Mouse (Mus musculus) midbrain, embryonic 11.5 days (tissue): ENCODE results near the gene Cpa2. TPM values are rescaled to one million over a fixed set of nuclear protein-coding genes. Genes with fewer than 3 reads are reported as not detected.

ENCODE experiments used
- ATAC-seq: fragments of 200-750 bp; cut with Nextera tagmentation; 2 replicates; pipeline ENCODE4 v1.8.0; 2017; ENCODE audit warnings: moderate TSS enrichment, moderate library complexity; ENCODE audit not compliant: low FRiP score
- DNase-seq: peaks from one replicate; pipeline ENCODE4 v3.0.0; 2015; ENCODE audit warnings: low spot score; ENCODE audit errors: missing footprints
- H3K27ac ChIP-seq: fragments of 300-500 bp; sonication (generic); 2 replicates; pipeline ENCODE4 v1.5.1; 2014; ENCODE audit warnings: low read depth, low read length
- H3K27me3 ChIP-seq: fragments of 300-500 bp; sonication (generic); 2 replicates; pipeline ENCODE4 v1.6.1; 2014; ENCODE audit warnings: mild to moderate bottlenecking, low read length, moderate library complexity, mixed read lengths; ENCODE audit not compliant: control insufficient read depth, insufficient read depth
- H3K36me3 ChIP-seq: fragments of 300-500 bp; sonication (generic); 2 replicates; pipeline ENCODE4 v1.6.1; 2014; ENCODE audit warnings: mild to moderate bottlenecking, low read length, moderate library complexity, mixed read lengths; ENCODE audit not compliant: control insufficient read depth, insufficient read depth
- H3K4me1 ChIP-seq: fragments of 300-500 bp; sonication (generic); 2 replicates; pipeline ENCODE4 v1.6.1; 2014; ENCODE audit warnings: low read length; ENCODE audit not compliant: control insufficient read depth, insufficient read depth
- H3K4me2 ChIP-seq: fragments of 300-500 bp; sonication (generic); 2 replicates; pipeline ENCODE4 v1.6.1; 2014; ENCODE audit warnings: mild to moderate bottlenecking, moderate library complexity
- H3K4me3 ChIP-seq: fragments of 300-500 bp; sonication (generic); 2 replicates; pipeline ENCODE4 v1.5.1; 2014; ENCODE audit warnings: low read depth, low read length
- H3K9ac ChIP-seq: fragments of 300-500 bp; sonication (generic); 2 replicates; pipeline ENCODE4 v1.6.1; 2014; ENCODE audit warnings: low read length
- H3K9me3 ChIP-seq: fragments of 300-500 bp; sonication (generic); 2 replicates; pipeline ENCODE4 v1.6.1; 2016; ENCODE audit warnings: low read length; ENCODE audit not compliant: control insufficient read depth
- WGBS: fragments of 180-500 bp; shearing (Covaris S2); extraction: QIAGEN DNeasy Blood & Tissue Kit; methylation state at CpG from one replicate; pipeline ENCODE4 v1.1.7; 2014; 5-methylcytosine and 5-hydroxymethylcytosine counted together
- polyA plus RNA-seq: library from polyadenylated mRNA; unstranded; fragments of >200 nt; fragmentation: Nextera tagmentation; extraction: Ambion mirVana; gene quantifications from 2 replicates; pipeline ENCODE4 v1.2.1, GENCODE M21; 2014

Cpa2 gene
- polyA plus RNA-seq: 13.0 and 15.5 TPM in 2 replicates

DNA sequence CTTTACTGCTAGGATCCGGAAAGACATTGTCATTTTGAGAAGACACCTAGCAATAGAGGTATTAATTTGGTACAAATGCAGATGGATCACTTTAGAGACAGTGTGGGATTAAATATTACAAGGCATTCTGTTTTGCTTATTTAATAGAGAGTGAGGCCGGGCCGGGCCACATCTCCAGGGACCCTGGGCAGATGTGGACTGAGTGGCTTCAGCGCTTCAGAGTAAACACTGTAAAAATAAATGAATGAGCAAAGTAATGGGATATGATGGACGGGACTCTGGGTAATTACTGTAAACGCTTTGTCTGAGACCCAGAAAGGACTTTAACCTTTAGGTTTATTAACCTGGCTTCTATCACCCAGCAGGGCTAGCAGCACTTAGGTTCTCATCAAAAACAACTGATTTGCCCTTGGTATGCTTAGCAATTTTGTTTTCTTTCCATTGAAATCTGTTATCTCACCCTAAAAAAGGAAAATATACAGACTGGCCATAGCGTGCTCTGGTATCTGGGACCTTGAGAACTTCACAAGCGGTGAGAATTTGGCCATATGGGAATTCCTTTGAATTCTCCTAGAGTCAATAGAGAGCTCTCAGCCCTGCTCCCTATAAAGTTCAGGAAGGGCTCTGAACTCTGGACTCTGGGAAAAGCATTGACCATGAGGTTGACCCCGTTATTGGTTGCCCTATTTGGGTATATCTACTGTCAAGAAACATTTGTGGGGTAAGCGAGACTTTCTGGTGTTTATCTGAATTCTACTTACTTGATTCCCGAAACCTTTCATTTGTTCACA is at the start of gene Cpa2:
Cpa2 (plus strand) TSS at position 574 of the 791 bp plus-strand sequence.
- H3K36me3 ChIP-seq: no peaks in the 10 kb centered on the region
- no peak within 1 kb of the TSS for H3K27ac ChIP-seq
- H3K27me3 ChIP-seq: no peaks in the 10 kb centered on the region
- no peak within 1 kb of the TSS for H3K9ac ChIP-seq
- DNase-seq (peak; percentile 82), ATAC-seq (no peak)
- no peak within 1 kb of the TSS for H3K4me3 ChIP-seq
- no peaks in the 10 kb centered on the region for H3K9me3 ChIP-seq
- no peak within 1 kb of the TSS for H3K4me2 ChIP-seq
- H3K4me1 ChIP-seq: peaks cover 11% of the 10 kb centered on the region
- WGBS: 79% methylated on average over 11 of the region's 11 CpGs

DNA sequence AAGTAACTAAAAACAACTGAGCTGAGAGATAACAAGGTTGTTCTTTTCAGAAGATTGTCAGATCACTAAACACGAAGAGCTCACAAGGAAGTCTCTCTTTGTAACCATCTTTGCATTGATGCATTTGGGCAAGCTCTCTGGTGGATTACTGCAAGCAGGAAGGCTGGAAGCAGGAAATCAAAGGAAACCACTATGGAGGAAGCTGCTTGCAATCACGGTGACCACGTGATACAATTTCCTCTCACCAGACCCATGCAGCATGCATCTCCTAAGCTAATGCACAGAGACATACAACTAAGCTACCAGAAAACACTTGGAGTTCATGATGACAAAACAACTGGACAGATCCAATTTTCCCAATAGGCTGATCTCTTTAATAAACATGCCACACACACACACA is 42.3 kb upstream of the Cpa2 start:
- no peaks in the 10 kb centered on the region for H3K27me3 ChIP-seq
- H3K36me3 ChIP-seq: peaks cover 11% of the 10 kb centered on the region; the same call in 1 of the 2 replicates
- H3K4me1 ChIP-seq: no peaks in the 10 kb centered on the region
- ATAC-seq: no peak
- H3K4me3 ChIP-seq: no peak overlapping the region
- H3K4me2 ChIP-seq: no peak overlapping the region
- WGBS: 89% methylated on average over 3 of the region's 3 CpGs
- H3K27ac ChIP-seq: no peak overlapping the region
- H3K9ac ChIP-seq: no peak overlapping the region
- no peaks in the 10 kb centered on the region for H3K9me3 ChIP-seq
- DNase-seq: no peak

DNA sequence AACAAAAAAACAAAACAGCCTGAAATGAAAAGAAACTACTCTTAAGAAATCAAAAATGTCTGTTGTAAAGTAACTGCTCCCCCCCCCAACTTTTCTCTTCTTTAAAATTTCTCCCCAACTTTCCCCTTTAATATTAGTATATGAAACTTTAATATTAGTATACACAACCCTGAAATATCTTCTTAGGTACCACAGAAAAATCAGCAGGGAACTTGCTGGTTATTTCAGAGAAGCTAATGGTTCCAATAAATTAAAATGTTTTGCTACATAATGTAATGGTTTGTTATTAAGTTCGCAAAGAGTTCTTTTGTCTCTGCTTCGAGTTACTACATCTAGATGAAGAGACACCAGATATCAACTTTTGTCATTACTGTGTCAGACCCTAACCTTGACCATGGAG is 32.6 kb upstream of the Cpa2 start:
- peak overlapping the region; percentile 93 for H3K27ac ChIP-seq
- H3K9ac ChIP-seq: peak overlapping the region; percentile 86
- H3K4me3 ChIP-seq: peak overlapping the region; percentile 51
- H3K4me1 ChIP-seq: peaks cover 10% of the 10 kb centered on the region
- 3% methylated on average over 2 of the region's 2 CpGs for WGBS
- H3K27me3 ChIP-seq: no peaks in the 10 kb centered on the region
- ATAC-seq (no peak), DNase-seq (peak; percentile 87)
- no peaks in the 10 kb centered on the region for H3K9me3 ChIP-seq
- H3K36me3 ChIP-seq: 0 out of 2 replicates have a peak, but pooled peaks cover 4% of the 10 kb centered on the region
- H3K4me2 ChIP-seq: peak overlapping the region; percentile 67

DNA sequence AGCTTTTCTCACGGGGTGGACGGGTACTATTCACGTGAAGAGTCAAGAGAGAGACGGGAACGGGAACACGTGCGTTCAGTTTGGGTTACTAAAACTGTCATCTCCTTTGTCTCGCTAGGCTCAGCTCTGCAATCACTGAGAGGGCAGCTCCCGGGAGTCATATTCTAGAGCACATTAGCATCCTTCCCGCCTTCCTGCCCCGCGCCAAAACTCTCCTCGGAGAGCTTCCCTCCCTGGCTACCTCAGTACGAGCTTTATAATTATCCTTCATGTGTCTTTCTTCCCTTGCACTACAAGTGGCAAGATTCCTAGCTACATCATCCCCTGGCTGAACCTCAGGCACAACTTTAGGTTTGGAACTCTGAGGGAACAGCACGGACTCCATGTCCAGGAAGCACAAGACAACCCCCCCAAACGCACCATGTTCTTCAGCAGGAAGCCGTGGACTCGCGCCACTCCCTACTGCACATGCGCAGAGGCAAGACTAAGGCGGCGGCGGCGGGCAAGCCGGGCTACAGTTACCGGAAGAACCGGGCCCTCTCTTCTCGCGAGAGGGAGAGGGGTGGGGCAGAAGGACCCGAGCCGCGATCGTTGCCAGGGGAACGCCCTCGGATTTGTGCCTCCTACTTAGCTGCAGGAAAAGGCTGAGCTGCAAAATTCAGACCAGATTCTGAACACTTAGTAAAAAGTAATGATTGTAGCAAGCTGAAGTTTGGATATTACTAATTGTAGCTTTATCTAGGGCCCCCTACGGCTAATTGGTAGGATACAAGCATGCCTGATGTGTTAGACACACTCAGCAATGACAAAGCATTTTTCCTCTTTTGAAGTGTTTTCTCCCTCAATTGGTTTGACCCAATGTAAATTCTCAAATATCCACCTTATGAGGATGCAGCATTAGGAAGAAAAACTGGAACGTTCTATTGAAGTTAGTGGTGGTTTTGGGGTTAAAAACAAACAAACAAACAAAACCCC is 31.8 kb upstream of the Cpa2 start, which contains the start of the genes Tmem209 and Ssmem1:
Tmem209 (minus strand) TSS at position 519 of the 975 bp plus-strand sequence.
Ssmem1 (plus strand) TSS at position 585 of the 975 bp plus-strand sequence.
- H3K4me1 ChIP-seq: peaks cover 13% of the 10 kb centered on the region
- under 1% methylated on average over 37 of the region's 37 CpGs for WGBS
- H3K9ac ChIP-seq: peak within 1 kb of the TSS; percentile 86
- H3K36me3 ChIP-seq: 0 out of 2 replicates have a peak, but pooled peaks cover 4% of the 10 kb centered on the region
- peak within 1 kb of the TSS; percentile 93 for H3K27ac ChIP-seq
- no peaks in the 10 kb centered on the region for H3K9me3 ChIP-seq
- H3K4me2 ChIP-seq: peak within 1 kb of the TSS; percentile 67
- H3K27me3 ChIP-seq: no peaks in the 10 kb centered on the region
- peak within 1 kb of the TSS; percentile 51 for H3K4me3 ChIP-seq
- DNase-seq (peak; percentile 99), ATAC-seq (peak; percentile 98)

DNA sequence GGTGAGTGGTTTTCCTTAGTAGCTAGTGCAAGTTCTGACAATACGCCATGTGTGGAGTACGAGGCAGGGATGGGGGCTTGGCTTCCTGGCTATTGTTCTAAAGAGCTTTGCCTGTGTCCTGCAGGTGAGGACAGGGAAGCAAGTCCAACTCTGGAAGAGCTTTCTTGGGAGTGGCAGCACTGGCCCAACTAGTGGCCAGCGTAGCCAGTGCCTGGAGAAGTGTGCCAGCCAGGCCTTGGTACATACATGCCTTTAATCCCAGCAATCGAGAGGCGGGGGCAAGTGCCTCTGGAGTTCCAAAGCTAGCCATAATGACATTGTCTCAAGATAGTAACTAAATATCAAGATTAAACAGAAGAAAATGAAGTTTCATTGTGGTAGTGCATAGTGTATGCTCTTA is 31.1 kb upstream of the Cpa2 start:
- DNase-seq (no peak), ATAC-seq (0 out of 2 replicates have a peak, but pooled peaks have one; percentile 6)
- Histone ChIP-seq H3K9ac (peak overlapping the region; percentile 67), H3K9me3 (no peaks in the 10 kb centered on the region), H3K4me3 (0 out of 2 replicates have a peak overlapping the region, but pooled peaks have one; percentile 11), H3K4me2 (peak overlapping the region; percentile 42; the same call in 1 of the 2 replicates), H3K4me1 (peaks cover 13% of the 10 kb centered on the region), H3K36me3 (0 out of 2 replicates have a peak, but pooled peaks cover 4% of the 10 kb centered on the region), H3K27me3 (no peaks in the 10 kb centered on the region), H3K27ac (peak overlapping the region; percentile 83)
- WGBS: 55% methylated on average over 5 of the region's 5 CpGs

DNA sequence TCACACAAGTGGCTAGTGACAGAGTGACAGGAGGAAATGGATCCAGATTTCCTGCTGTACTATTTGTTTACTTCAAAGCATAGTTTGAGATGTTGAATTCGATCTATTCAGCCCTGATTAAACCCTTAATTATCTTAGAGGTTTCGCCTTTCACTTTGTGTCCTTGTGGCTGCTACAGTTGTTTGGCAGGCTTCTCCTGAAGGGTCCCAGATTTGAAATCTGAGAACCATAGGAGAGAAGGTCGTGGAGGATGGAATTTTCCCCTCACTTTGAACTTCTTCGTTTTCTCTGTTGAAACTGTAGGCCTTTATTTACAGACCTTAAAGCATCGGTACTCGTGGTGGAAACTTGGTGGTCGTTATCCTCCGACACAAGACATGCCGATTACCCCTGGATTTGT is 27.1 kb upstream of the Cpa2 start:
- H3K27ac ChIP-seq: no peak overlapping the region

DNA sequence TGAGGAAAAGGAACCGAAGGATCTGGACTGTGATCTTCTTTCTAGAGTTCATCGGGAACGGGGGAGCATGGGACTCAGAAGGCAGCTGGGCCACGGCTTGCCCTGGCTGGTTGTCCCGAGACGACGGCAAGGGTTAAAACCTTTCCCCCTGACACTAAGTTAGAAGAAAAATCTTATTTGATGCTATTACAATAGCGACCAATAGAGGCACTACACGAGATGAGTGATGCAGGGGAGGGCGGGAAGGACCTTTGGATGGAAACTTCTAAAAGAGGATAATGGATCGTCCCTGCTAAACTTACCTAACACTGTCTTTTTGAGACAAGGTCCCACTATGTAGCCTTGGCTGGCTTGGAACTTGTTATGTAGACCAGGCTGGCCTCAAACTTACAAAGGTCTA is 21.0 kb upstream of the Cpa2 start:
- ATAC-seq: no peak
- Histone ChIP-seq H3K36me3 (no peaks in the 10 kb centered on the region), H3K9ac (no peak overlapping the region), H3K4me2 (no peak overlapping the region), H3K4me1 (0 out of 2 replicates have a peak, but pooled peaks cover under 1% of the 10 kb centered on the region), H3K4me3 (no peak overlapping the region), H3K9me3 (no peaks in the 10 kb centered on the region), H3K27ac (no peak overlapping the region), H3K27me3 (no peaks in the 10 kb centered on the region)
- 71% methylated on average over 11 of the region's 11 CpGs for WGBS
- no peak for DNase-seq

More for the DNA sequence above, 27.1 kb upstream of the Cpa2 start:
- DNase-seq (no peak), ATAC-seq (no peak)
- WGBS: 21% methylated on average over 9 of the region's 9 CpGs
- no peak overlapping the region for H3K4me3 ChIP-seq
- no peak overlapping the region for H3K4me2 ChIP-seq
- peaks cover 9% of the 10 kb centered on the region for H3K4me1 ChIP-seq
- H3K36me3 ChIP-seq: no peaks in the 10 kb centered on the region
- no peak overlapping the region for H3K9ac ChIP-seq
- H3K9me3 ChIP-seq: no peaks in the 10 kb centered on the region
- H3K27me3 ChIP-seq: no peaks in the 10 kb centered on the region

DNA sequence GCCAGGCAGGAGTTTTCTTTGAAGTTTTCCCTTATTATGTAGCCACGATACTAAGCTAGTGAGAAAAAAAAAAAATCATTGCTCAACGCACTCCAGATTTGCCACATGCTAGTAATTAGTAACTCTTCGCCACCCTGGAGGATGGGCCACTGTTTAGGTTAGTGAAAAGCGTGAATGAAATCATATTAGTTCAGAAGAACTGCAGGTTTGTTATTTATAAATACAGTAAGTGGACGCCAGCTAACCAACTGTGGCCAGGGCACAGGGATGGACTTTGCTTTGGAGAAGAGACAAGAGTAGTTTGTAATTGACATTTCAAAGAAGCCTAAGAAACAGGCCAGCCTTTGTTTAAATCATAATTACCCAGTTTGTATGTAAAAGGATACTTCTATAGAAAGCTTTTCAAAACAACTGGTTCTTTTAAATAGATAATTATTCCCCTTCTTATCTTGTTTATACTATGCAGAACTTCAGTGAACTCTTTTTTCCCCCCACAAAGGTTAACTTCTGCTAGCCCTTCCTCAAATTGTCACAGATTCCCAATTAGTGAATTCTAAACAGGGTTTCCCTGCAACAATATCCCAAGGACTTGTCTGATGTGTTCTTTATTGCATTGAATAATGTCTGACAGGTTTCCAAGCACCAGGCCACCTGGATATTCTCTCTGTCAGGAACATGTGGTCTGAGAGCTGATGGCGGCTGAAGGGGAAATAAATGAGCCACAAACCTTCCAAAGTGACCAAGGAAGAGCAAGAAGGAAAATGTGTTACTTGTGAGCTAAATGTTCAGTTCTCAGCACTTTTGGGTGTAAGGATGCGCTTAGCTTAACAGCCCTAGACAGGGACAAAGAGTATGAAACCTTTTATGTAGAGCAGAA is 15.7 kb upstream of the Cpa2 start:
- no peaks in the 10 kb centered on the region for H3K27me3 ChIP-seq
- H3K27ac ChIP-seq: peak overlapping the region; percentile 48; the same call in 1 of the 2 replicates
- no peak overlapping the region for H3K4me3 ChIP-seq
- DNase-seq (peak; percentile 87), ATAC-seq (no peak)
- 61% methylated on average over 7 of the region's 7 CpGs for WGBS
- H3K4me2 ChIP-seq: no peak overlapping the region
- 0 out of 2 replicates have a peak overlapping the region, but pooled peaks have one; percentile 20 for H3K9ac ChIP-seq
- H3K4me1 ChIP-seq: peaks cover 9% of the 10 kb centered on the region
- H3K36me3 ChIP-seq: no peaks in the 10 kb centered on the region
- no peaks in the 10 kb centered on the region for H3K9me3 ChIP-seq
